Mouse (Mus musculus): ENCODE measurements around the gene Rsrc1.

The Rsrc1 gene

DNA sequence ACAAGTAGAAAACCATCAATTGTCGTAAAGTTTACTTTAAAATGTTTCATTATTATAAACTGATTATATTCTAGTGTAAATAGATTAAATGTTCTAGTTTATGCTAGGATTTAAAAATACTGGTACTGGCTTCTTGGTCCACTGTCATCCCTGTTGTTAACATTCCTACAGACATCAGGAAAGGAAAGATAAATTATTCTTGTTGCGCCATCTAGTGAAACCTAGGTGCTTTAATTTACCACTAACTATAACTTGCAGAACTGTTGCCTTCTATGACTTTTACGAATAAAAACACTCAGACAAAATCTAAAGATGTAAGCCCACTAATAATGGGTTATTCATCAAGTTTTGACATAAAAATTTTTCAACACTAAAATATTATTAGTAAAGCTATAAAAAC, 286.3 kb downstream of the Rsrc1 start:
- in situ Hi-C loops (cut with MboI; ENCODE audit: low sequenced_read_pairs) = no loop called here

DNA sequence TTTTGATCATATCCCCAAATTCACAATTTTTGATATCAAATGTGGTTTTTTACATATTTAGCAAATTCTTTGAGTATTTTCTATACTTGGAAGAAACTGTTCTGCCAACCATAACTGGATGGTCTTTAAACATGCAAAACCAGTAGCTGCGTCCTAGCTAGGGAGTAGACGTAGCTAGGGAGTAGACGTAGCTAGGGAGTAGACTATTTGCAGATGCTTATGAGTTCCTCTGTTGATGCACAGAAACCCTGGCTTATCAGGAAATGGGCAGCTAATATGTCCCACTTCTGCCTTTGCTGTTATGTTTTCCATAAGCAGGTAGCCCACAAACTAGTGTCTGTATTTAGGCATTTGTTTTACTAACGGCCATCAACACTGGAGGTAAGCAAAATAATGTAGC, 298.6 kb downstream of the Rsrc1 start:
- in situ Hi-C loops (cut with MboI; ENCODE audit: low sequenced_read_pairs) = no loop called here

DNA sequence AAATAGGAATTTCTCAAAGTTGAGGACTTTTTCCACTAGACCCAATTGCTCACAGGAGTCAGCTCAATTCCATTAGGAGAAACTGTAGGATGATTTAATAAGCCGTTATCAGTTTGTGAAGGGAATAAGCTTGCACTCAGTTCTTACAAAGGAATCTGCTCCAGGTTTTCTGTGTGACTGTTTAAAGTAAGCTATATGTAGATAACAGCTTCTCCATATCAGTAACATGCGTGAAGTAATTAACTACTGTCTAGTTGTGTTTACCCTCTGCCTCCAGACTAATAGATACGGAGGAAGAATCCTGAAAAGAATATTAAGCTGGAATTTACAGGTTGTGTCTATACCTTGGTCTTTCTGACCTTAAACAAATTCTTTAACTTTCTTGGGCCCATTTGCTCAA, 299.1 kb downstream of the Rsrc1 start:
- in situ Hi-C loops (cut with MboI; ENCODE audit: low sequenced_read_pairs) = no loop called here

DNA sequence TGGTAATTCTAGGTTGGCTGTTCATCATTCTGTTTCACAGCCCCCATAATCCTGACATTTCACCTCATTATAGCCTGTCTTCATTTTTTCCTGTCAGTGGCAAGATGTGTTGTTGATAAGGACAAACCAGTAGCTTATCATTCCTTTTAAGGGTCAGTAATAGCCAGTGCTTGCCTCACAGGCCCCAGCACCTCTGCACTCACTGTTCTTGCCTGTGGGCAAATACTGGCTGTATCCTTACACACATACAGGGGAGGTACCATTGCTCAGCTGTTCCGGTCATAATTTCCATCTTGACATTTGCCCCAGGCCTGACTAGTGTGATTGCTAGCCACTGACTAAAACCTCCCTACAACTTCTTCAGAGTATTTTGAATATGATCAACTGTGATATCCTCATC, 302.8 kb downstream of the Rsrc1 start:
- in situ Hi-C loops (cut with MboI; ENCODE audit: low sequenced_read_pairs) = no loop called here

DNA sequence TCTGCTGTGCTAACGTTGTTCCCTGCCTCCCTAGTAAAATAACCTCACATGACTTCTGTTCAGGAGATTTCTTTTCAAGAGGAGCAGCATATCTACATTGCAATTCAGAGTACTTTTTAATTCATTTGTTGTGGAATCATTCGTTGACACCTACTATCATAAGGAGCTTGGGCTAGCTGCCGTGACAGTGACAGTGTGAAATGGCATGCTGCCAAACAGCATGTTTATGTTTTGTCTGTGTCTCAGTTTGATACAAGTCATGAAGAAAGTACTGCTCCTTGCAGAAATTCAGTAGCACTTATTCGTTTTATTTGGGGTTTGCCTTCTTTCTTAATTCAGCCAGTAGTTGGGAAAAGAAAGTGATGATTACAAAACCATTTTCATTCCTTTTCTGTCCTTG, 303.7 kb downstream of the Rsrc1 start:
- in situ Hi-C loops (cut with MboI; ENCODE audit: low sequenced_read_pairs) = no loop called here

DNA sequence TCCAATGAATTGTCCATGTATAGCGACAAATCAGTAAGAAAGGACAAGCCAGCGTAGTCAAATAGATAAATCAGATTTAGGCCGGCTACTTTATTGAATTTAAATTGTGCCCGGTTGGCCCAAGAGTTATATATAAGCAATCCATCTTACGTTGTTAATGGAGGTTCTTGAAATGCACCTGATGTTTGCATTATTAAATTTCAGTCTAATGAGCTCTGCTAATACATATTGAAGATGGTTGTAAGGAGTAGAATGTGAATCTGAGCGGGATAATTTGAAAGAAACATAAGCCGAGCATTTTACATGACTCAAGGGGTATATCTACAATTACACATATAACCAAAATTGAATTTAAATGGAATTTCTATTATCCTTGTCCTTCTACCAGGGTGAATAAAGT, 307.5 kb downstream of the Rsrc1 start:
- in situ Hi-C loops (cut with MboI; ENCODE audit: low sequenced_read_pairs) = no loop called here

DNA sequence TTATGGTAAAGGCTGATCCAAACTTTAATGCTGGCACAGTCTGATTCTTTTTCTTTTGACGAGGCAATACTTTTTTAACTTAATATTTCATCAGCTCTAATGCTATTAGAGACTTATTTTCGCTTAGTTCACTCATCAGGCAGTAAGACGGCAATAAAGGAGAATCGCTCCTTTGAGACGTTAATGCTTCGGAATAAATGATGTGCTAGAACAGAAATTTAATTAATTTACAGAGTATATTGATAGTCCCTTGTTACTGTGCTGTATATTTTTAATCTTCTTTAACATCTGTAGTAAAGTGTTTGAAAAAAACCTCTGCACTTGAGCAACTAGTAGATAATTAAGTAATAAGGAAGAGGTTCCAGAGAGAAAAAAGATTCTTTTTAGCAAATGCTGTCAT, 308.3 kb downstream of the Rsrc1 start:
- in situ Hi-C loops (cut with MboI; ENCODE audit: low sequenced_read_pairs) = no loop called here

DNA sequence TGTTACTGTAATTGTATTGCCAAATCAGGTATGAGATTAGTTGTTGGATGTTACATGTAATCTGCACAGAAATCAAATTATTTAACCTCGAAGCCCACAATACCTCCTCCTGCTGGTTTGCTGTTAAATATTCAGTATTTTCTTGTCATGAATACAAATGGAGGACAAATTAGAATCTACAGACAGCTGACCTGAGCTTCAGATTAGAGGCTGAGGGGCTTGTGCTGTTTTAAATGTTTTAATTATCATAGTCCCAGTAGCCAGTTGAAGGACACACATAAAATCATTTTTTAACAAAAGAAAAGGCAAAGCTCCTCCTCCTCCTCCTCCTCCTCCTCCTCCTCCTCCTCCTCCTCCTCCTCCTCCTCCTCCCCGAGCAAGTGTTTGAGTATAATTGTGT, 327.5 kb downstream of the Rsrc1 start:
- in situ Hi-C loops (cut with MboI; ENCODE audit: low sequenced_read_pairs) = no loop called here

DNA sequence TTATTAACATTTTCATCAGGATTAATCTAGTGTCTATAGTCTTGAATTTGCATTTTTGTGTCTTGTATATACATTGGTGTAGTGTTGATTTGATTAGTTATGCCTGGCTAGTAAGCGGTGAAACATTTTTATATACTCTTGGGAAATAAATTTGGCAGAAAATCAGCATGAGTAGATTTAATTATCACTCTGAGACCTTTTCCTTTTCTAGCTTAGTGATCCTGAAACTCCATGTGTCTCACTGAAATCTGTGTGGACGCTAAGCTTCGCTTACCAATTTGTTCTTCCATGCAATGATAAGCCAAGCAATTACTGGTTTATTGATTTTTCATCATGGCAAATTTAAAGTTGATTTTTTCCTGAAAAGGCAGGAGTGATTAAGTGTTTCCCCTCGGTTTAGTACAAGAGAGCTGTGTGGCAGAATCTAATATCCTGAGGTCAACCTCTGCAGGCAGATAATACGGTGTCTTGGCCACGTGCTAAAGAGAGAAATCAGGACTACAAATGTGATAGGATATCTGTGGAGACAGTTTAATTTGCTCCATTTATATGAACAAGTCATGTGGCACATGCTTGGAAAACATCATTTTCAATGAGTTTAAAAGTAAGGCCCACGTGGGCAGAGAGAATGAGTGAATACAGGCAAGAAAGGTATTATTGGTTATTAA, 328.6 kb downstream of the Rsrc1 start:
- in situ Hi-C loops (cut with MboI; ENCODE audit: low sequenced_read_pairs) = no loop called here

DNA sequence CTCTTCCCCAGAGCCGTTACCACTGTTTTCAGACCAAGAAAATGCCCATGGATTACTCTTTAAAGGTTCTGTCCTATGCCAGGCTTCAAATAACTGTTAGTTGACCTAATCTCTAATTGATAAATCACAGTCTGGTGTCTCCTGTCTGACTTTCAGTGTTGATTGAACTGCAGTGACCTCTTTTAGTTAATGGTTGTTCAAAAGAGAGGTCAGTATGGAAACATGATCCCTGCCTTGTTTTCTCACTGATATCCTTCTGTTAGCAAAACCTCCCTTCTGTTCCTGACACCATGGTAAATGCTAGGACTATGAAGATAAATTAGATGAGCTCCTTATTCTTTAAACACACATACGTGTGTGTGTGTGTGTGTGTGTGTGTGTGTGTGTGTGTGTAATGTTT, 330.2 kb downstream of the Rsrc1 start:
- in situ Hi-C loops (cut with MboI; ENCODE audit: low sequenced_read_pairs) = no loop called here

DNA sequence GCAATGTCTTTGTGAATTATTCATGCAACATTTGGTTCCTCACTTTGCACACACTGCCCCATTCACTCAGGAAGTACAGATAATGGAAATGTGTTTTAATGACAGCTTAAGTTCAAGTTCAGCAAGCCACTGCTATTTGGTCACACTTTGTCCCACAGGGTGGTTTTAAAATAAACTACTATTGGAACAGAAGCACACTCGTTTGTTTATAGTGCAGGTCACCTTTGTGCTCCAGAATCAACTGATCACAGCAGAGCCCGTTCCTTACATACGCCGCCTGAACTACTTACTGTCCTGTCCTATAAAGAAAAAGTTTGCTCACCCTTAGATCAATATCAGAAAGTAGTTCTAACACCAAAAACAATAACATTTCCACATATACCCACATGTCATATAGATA, 341.2 kb downstream of the Rsrc1 start:
- in situ Hi-C loops (cut with MboI; ENCODE audit: low sequenced_read_pairs) = no loop called here

DNA sequence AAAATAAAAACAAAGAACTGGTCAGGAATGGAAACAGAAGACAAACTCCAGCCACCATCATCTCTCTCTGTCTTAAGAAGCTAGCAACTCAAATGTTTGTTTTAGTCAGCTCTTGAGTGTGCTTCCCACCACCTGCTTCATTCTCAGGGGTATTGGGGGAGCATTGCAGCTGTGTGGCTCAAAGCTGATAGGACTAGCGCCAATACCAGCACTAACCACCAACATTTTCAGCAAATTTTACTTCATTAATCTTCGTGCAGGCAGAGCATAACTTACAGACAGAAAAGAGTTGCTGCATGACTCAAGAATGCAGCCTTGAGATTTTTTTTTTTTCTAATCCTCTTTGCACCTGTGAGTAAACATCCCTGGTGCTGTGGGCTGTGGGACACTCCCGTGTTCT, 358.4 kb downstream of the Rsrc1 start:
- in situ Hi-C loops (cut with MboI; ENCODE audit: low sequenced_read_pairs) = loop anchor here (25.0 kb wide), 1 partner anchor 927 kb away; no protein-coding TSS in a partner anchor

DNA sequence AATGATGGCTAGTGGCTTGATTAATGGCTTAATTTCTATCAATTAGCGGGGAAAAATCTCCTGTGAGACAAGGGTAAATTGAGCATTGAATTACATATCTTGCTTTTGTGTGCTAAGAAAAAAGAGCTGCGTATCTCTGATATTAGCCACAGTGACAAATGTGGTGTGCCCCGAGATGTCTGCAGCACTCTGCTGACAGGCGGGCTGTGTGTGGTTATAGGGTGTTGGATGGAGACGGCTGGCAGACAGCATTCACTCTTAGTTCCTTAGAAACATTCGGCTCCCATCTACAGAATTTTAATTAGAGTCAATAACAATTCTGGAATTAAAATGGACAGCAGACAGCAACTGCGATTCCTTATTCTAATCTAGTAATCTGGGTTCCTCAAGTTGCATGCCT, 359.7 kb downstream of the Rsrc1 start:
- in situ Hi-C loops (cut with MboI; ENCODE audit: low sequenced_read_pairs) = loop anchor here (10.0 to 25.0 kb wide), 2 partner anchors 929 to 1006 kb away; no protein-coding TSS in a partner anchor

DNA sequence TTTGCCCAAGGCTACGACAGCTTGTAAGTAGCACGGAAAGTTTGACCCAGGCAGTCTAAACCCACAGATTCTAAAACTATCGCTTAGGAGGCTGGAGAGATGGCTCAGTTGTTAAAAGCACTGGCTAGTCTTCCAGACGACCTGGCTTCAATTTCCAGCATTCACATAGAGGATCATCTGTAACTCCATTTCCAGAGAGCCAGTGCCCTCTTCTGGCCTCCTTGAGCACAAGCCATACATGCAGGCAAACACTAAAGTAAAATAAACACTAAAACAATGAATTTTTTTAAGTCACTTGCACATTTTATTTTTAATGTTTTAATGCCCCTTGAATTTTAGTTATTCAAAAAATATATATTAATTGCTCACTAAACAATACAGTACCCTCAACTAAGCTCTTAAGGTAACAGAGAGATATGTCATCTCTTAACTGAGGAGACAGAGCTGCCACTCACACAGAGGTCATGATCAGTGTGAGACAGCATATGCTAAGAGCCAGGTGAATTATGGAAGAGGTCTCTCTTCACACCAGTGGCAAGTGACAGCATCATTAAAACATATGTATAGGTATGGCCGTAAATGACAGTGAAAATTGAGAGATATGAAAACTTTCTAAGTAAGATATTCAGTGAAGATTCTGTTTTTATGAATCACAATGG, 361.9 kb downstream of the Rsrc1 start:
- in situ Hi-C loops (cut with MboI; ENCODE audit: low sequenced_read_pairs) = loop anchor here (10.0 to 25.0 kb wide), 2 partner anchors 931 to 1008 kb away; no protein-coding TSS in a partner anchor

DNA sequence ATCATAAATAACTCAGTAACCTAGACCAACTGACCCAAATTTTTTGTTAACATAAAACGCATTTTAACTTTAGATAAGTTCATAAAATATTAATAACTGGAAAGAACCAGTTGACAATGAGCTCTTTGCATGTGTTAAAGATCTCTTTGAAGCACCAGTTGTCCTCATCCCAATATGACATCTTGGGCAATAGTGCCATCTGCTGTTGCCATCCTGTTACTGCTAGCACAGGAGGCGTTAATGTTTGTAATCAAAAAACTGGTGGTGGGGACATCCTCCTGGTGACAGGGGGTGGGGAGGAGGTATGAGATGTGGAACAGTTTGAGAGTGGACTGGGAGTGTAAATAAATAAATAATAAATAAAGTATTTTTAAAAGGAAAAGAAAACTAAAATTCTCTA, 363.4 kb downstream of the Rsrc1 start:
- in situ Hi-C loops (cut with MboI; ENCODE audit: low sequenced_read_pairs) = loop anchor here (10.0 to 25.0 kb wide), 2 partner anchors 932 to 1010 kb away; no protein-coding TSS in a partner anchor

DNA sequence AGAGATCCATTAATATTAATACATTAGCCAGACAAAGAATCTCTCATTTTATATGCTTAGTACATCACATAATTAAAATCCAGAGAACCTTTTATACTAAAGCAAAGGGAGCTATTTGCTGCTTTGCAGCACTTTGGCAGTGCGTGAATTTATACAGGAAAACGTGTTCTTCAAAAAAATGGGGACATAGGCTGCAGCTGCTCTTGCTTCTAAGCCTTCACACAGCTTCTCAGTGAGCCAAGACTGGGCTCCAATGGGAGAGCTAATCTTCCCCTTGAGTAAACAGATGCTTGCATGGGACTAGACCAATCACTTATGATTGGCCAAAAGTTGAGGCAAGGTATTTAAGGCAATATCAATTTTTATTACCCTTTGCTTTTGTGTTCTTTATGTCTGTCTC, 365.5 kb downstream of the Rsrc1 start:
- in situ Hi-C loops (cut with MboI; ENCODE audit: low sequenced_read_pairs) = loop anchor here (10.0 to 25.0 kb wide), 2 partner anchors 934 to 1012 kb away; no protein-coding TSS in a partner anchor

DNA sequence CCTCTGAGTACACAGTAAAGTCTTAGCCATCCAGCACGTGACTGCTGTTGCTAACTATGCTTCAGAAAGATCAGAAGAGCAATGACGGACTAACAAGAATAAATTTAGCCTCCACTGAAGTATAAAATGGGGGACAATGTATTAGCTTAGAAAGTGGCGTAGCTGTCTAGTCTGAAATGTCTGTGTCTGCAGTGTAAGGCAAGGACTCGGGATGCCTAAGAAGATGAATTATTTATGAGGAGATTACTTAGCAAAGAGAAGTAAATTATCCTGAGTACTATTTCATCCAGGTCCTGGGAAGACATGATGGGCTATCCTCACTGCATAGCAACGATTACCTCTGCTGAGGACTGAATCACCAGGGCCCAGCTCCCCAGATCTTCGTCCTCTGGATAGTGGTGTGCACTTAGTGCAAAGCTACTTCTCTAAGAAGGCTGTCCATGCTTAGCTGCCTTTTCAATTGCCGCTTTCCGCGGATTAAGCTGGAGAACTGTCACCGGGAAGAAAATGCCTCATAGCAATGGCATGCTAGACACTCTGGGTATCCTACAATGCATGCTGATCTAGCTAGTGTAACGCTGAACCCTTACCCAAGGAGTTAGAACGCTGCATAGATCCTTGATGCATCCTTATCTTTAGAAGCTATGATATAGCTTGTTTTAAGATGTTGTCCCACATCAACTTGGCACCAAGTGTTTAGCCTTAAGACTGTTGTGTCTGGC, 370.4 kb downstream of the Rsrc1 start:
- in situ Hi-C loops (cut with MboI; ENCODE audit: low sequenced_read_pairs) = loop anchor here (5.0 to 25.0 kb wide), 2 partner anchors 211 to 686 kb away; no protein-coding TSS in a partner anchor

DNA sequence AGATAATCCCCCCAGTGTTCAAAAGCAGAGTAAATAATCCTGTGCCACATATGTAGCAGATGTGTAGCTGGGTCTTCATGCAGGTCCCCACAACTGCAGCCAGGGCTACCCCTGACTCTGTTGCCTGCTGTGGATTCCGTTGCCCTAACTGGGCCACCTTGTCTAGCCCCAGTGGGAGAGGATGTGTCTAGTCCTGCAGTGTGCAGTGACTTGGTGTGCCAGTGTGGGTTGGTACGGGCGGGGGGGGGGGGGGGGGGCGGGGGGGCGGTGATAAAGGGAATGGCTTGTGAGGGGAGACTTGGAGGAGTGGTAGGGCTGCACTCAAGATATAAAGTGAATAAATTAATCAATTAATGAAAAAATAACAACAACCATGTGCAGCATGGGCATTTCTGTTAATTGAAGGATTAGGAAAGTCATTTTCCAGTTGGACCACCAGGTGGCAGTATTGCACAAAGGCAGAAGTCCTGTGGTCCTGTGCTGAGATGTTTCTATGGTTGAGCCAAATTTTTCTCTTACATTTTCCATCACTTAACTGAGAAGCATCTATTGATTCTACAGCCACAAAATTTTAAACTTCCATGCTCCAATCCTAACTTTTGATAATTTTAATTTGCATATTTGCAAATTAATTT, 371.1 kb downstream of the Rsrc1 start:
- in situ Hi-C loops (cut with MboI; ENCODE audit: low sequenced_read_pairs) = loop anchor here (5.0 to 25.0 kb wide), 2 partner anchors 210 to 685 kb away; no protein-coding TSS in a partner anchor

DNA sequence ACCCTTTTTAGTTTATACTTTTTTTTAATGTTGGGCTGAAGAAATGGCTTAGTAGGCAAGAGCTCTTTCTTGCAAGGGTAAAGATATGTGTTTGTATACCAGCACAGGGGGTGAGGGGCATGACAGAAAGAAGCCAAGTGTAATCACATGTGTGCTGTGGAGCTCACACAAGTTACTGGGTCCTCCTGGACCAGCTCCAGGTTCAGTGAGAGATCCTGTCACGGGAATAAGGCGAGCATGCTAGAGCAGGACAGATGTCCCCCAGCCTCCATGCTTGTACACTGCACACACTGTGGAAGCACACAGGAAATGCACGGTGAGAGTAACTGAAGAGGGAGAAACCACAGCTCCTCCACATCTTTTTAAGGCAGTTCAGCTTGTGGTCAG, 371.6 kb downstream of the Rsrc1 start:
- in situ Hi-C loops (cut with MboI; ENCODE audit: low sequenced_read_pairs) = loop anchor here (5.0 to 25.0 kb wide), 2 partner anchors 210 to 685 kb away; no protein-coding TSS in a partner anchor

DNA sequence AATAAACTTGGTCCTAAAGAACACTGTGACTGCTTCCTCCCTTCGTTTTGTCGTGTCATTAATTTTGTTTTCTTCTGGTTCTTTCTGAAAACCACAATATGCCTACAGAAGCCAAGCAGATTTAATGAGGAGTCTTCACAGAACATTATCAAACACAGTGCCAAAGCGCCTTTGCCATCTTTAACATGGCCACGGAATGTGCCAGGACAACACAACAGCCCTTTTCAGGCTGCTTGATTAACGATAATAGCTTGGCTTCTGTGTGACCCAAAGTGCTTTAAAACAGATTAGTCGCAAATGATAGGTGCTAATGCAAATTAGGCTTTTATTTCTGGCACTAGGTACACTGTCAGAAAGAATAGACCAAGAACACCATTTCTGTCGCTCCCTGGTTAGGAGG, 377.2 kb downstream of the Rsrc1 start:
- in situ Hi-C loops (cut with MboI; ENCODE audit: low sequenced_read_pairs) = loop anchor here (25.0 kb wide), 1 partner anchor 679 kb away; no protein-coding TSS in a partner anchor
